Mouse (Mus musculus): Measurements from ENCODE around the gene Isyna1. TPM values are rescaled to one million over a fixed set of nuclear protein-coding genes. Genes with fewer than 3 reads are reported as not detected.

The Isyna1 gene
- polyA plus RNA-seq (2014; fragmentation: Illumina TruSeq; extraction: RNeasy Lipid Tissue Mini Kit (QIAGEN cat#74804); ENCODE audit: low read depth, low replicate concordance) = 0.83 TPM

DNA sequence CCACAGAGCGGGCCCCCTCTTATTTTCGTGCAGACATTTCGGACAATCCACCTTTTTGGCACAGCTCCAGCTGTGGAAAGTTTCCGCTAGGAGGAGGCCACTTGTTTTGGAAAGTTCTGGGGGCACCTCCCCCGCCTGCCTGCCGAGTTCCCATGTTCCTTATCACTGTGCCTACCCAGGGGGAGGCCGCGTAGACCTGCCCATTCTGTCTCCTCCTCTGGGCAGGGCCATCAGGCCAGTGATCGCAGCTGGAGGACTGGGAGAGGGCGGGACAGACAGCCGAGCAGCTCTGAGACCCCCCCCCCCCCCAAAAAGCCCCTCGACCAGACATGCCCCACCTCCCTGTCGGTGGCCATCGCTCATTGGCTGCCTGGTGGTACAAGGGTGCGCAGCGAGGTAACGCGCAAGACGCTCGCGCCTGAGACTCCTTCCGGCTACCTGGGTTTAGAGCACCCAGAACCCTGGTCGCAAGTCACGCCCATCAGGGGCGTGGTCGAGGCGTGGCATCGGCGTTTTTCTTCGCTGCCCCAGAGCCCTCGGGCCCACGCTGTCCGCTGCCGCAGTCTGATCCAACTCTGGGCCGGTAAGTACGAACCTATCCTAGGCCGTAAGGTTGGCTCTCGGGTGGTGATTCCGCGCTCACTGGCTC, at the start of gene Isyna1:
Gene Isyna1 (plus strand): TSS at position 413 of the 649 bp plus-strand sequence.

DNA sequence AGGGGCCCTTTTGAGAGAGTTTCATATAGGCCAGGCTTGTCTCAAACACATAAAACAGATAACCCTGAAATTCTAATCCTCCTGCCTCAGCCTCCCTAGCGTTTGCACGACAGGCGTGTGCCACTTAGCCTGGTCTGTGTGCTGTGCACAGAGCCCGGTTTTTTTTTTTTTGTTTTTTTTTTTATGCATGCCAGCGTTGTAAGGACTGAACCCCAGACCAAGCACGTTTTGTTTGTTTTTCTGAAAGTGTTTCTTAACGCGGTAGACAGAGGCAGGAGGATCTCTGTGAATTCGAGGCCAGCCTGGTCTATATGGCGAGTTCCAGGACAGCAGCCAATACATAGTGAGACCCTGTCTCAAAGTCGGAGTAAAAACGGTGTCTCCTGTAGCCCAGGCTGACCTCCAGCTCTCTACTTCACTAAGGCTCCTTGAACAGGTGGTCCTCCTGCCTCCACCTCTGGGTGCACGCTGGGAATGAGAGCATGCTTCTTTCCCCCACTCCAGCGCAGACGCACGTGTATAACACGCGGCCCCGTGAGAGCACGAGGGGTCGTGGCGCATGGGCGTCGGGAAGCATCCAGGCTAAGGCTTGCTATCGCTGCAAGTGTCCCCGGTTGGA, 14.7 kb downstream of the Isyna1 start, which contains the start of gene Ssbp4:
Gene Ssbp4 (minus strand): TSS at position 124 of the 619 bp plus-strand sequence.

DNA sequence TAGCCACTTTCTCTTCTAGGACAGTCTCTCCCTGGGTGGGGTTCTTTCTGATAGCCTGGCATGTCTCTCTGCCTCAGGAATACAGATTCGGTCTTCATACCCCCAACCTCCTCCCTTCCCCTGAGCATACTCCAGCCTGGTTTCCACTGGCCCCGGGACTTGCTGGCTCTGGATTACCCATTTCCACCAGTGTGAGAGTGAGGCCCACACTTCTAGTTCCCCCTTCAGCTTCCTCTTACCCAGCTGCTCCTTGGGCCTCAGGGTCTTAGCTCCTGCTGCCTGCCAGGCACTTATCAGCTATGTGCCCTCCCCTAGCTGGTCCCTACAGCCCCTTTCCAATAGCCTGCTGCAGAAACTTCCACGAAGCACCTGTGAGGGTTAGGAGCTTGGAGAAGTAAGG, 21.7 kb downstream of the Isyna1 start, which contains the start of gene Lrrc25:
Gene Lrrc25 (plus strand): TSS at position 262 of the 400 bp plus-strand sequence.

DNA sequence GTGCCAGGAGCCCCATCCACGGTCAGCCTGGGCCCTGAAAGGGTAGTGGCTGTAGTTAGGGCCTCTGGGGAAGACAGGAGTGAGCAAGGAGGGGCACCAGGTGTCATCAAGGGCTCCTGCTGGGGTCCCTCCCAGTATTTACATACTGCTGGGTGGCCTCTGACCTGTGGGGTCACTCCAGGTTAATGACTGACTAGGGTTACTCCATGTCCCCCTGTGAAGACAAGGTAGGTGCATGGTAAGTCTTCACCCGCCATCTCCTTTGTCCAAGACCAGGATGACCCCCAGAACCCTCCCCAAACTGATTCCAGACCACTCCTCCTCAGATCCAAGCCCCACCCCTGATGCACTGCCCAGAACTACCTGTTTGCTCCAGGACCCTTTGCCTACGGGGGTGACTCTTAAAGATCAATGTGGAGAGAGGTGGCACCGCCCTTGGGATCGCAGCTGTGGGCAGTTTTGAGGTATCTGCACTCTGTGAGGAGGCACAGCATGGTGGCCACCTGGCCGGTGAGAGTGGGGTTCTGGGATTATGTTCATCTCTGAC, 38.2 kb downstream of the Isyna1 start, which contains the start of gene Gdf15:
Gene Gdf15 (minus strand): TSS at position 111 of the 547 bp plus-strand sequence.

Other genes starting within 250 kb of the Isyna1 start
- 3.9 TPM for gene Upf1, start 241.1 kb upstream of the Isyna1 start, polyA plus RNA-seq (2014; fragmentation: Illumina TruSeq; extraction: RNeasy Lipid Tissue Mini Kit (QIAGEN cat#74804); ENCODE audit: low read depth, low replicate concordance)
- 3.0 TPM for gene Comp, start 220.8 kb upstream of the Isyna1 start, polyA plus RNA-seq (2014; fragmentation: Illumina TruSeq; extraction: RNeasy Lipid Tissue Mini Kit (QIAGEN cat#74804); ENCODE audit: low read depth, low replicate concordance)
- 1.0 TPM for gene Crtc1, start 154.8 kb upstream of the Isyna1 start, polyA plus RNA-seq (2014; fragmentation: Illumina TruSeq; extraction: RNeasy Lipid Tissue Mini Kit (QIAGEN cat#74804); ENCODE audit: low read depth, low replicate concordance)
- gene Klhl26, start 117.4 kb upstream of the Isyna1 start, polyA plus RNA-seq (2014; fragmentation: Illumina TruSeq; extraction: RNeasy Lipid Tissue Mini Kit (QIAGEN cat#74804); ENCODE audit: low read depth, low replicate concordance) = 0.74 TPM
- 1.8 TPM for gene Tmem59l, start 107.0 kb upstream of the Isyna1 start, polyA plus RNA-seq (2014; fragmentation: Illumina TruSeq; extraction: RNeasy Lipid Tissue Mini Kit (QIAGEN cat#74804); ENCODE audit: low read depth, low replicate concordance)
- 0.74 TPM for gene Crlf1, start 101.2 kb upstream of the Isyna1 start, polyA plus RNA-seq (2014; fragmentation: Illumina TruSeq; extraction: RNeasy Lipid Tissue Mini Kit (QIAGEN cat#74804); ENCODE audit: low read depth, low replicate concordance)
- not detected for gene Rex1bd, start 87.6 kb upstream of the Isyna1 start, polyA plus RNA-seq (2014; fragmentation: Illumina TruSeq; extraction: RNeasy Lipid Tissue Mini Kit (QIAGEN cat#74804); ENCODE audit: low read depth, low replicate concordance)
- 3.6 TPM for gene Uba52, start 83.6 kb upstream of the Isyna1 start, polyA plus RNA-seq (2014; fragmentation: Illumina TruSeq; extraction: RNeasy Lipid Tissue Mini Kit (QIAGEN cat#74804); ENCODE audit: low read depth, low replicate concordance)
- 3.0 TPM for gene Fkbp8, start 66.6 kb upstream of the Isyna1 start, polyA plus RNA-seq (2014; fragmentation: Illumina TruSeq; extraction: RNeasy Lipid Tissue Mini Kit (QIAGEN cat#74804); ENCODE audit: low read depth, low replicate concordance)
- 6.7 TPM for gene Kxd1, start 66.4 kb upstream of the Isyna1 start, polyA plus RNA-seq (2014; fragmentation: Illumina TruSeq; extraction: RNeasy Lipid Tissue Mini Kit (QIAGEN cat#74804); ENCODE audit: low read depth, low replicate concordance)
- 1.3 TPM for gene Ell, start 54.9 kb upstream of the Isyna1 start, polyA plus RNA-seq (2014; fragmentation: Illumina TruSeq; extraction: RNeasy Lipid Tissue Mini Kit (QIAGEN cat#74804); ENCODE audit: low read depth, low replicate concordance)
- not detected for gene Ssbp4, start 14.5 kb downstream of the Isyna1 start, polyA plus RNA-seq (2014; fragmentation: Illumina TruSeq; extraction: RNeasy Lipid Tissue Mini Kit (QIAGEN cat#74804); ENCODE audit: low read depth, low replicate concordance)
- gene Lrrc25, start 21.8 kb downstream of the Isyna1 start, polyA plus RNA-seq (2014; fragmentation: Illumina TruSeq; extraction: RNeasy Lipid Tissue Mini Kit (QIAGEN cat#74804); ENCODE audit: low read depth, low replicate concordance) = not detected
- gene Gdf15, start 38.1 kb downstream of the Isyna1 start, polyA plus RNA-seq (2014; fragmentation: Illumina TruSeq; extraction: RNeasy Lipid Tissue Mini Kit (QIAGEN cat#74804); ENCODE audit: low read depth, low replicate concordance) = not detected
- 1.2 TPM for gene Pgpep1, start 66.0 kb downstream of the Isyna1 start, polyA plus RNA-seq (2014; fragmentation: Illumina TruSeq; extraction: RNeasy Lipid Tissue Mini Kit (QIAGEN cat#74804); ENCODE audit: low read depth, low replicate concordance)
- gene Lsm4, start 78.9 kb downstream of the Isyna1 start, polyA plus RNA-seq (2014; fragmentation: Illumina TruSeq; extraction: RNeasy Lipid Tissue Mini Kit (QIAGEN cat#74804); ENCODE audit: low read depth, low replicate concordance) = 1.1 TPM
- gene Jund, start 104.6 kb downstream of the Isyna1 start, polyA plus RNA-seq (2014; fragmentation: Illumina TruSeq; extraction: RNeasy Lipid Tissue Mini Kit (QIAGEN cat#74804); ENCODE audit: low read depth, low replicate concordance) = 5.1 TPM
- gene Iqcn, start 109.1 kb downstream of the Isyna1 start, polyA plus RNA-seq (2014; fragmentation: Illumina TruSeq; extraction: RNeasy Lipid Tissue Mini Kit (QIAGEN cat#74804); ENCODE audit: low read depth, low replicate concordance) = 11.0 TPM
- not detected for gene Gm3336, start 124.2 kb downstream of the Isyna1 start, polyA plus RNA-seq (2014; fragmentation: Illumina TruSeq; extraction: RNeasy Lipid Tissue Mini Kit (QIAGEN cat#74804); ENCODE audit: low read depth, low replicate concordance)
- gene Pde4c, start 129.3 kb downstream of the Isyna1 start, polyA plus RNA-seq (2014; fragmentation: Illumina TruSeq; extraction: RNeasy Lipid Tissue Mini Kit (QIAGEN cat#74804); ENCODE audit: low read depth, low replicate concordance) = not detected
- 0.85 TPM for gene Rab3a, start 160.3 kb downstream of the Isyna1 start, polyA plus RNA-seq (2014; fragmentation: Illumina TruSeq; extraction: RNeasy Lipid Tissue Mini Kit (QIAGEN cat#74804); ENCODE audit: low read depth, low replicate concordance)
- gene Mpv17l2, start 166.6 kb downstream of the Isyna1 start, polyA plus RNA-seq (2014; fragmentation: Illumina TruSeq; extraction: RNeasy Lipid Tissue Mini Kit (QIAGEN cat#74804); ENCODE audit: low read depth, low replicate concordance) = 0.29 TPM
- gene Pik3r2, start 182.3 kb downstream of the Isyna1 start, polyA plus RNA-seq (2014; fragmentation: Illumina TruSeq; extraction: RNeasy Lipid Tissue Mini Kit (QIAGEN cat#74804); ENCODE audit: low read depth, low replicate concordance) = 0.84 TPM
- gene Mast3, start 210.7 kb downstream of the Isyna1 start, polyA plus RNA-seq (2014; fragmentation: Illumina TruSeq; extraction: RNeasy Lipid Tissue Mini Kit (QIAGEN cat#74804); ENCODE audit: low read depth, low replicate concordance) = 1.0 TPM
- gene Il12rb1, start 214.1 kb downstream of the Isyna1 start, polyA plus RNA-seq (2014; fragmentation: Illumina TruSeq; extraction: RNeasy Lipid Tissue Mini Kit (QIAGEN cat#74804); ENCODE audit: low read depth, low replicate concordance) = not detected
- 1.6 TPM for gene Arrdc2, start 245.3 kb downstream of the Isyna1 start, polyA plus RNA-seq (2014; fragmentation: Illumina TruSeq; extraction: RNeasy Lipid Tissue Mini Kit (QIAGEN cat#74804); ENCODE audit: low read depth, low replicate concordance)